Mouse (Mus musculus) embryonic facial prominence, embryonic 13.5 days (tissue): ENCODE data around the gene Zfp597. TPM values are rescaled to one million over a fixed set of nuclear protein-coding genes. Genes with fewer than 3 reads are reported as not detected.
"Not testable (repeated sequence)": the region's sequence is repeated elsewhere in the genome, so short reads cannot be mapped to it uniquely, and the experiment has no call there.

Experiments used
- ATAC-seq: fragments of 200-750 bp; cut with Nextera tagmentation; 2 replicates; pipeline ENCODE4 v1.8.0; 2017; ENCODE audit warnings: low read depth; ENCODE audit not compliant: insufficient number of reproducible peaks, insufficient read depth, low FRiP score, low TSS enrichment
- H3K27ac ChIP-seq: fragments of 300-500 bp; sonication (generic); 2 replicates; pipeline ENCODE4 v1.5.1; 2015; ENCODE audit warnings: moderate library complexity, mild to moderate bottlenecking, inconsistent platforms
- H3K27me3 ChIP-seq: fragments of 300-500 bp; sonication (generic); 2 replicates; pipeline ENCODE4 v1.6.1; 2015; ENCODE audit warnings: mild to moderate bottlenecking, inconsistent platforms
- H3K36me3 ChIP-seq: fragments of 300-500 bp; sonication (generic); 2 replicates; pipeline ENCODE4 v1.6.1; 2015; ENCODE audit warnings: mild to moderate bottlenecking, inconsistent platforms
- H3K4me1 ChIP-seq: fragments of 300-500 bp; sonication (generic); 2 replicates; pipeline ENCODE4 v1.6.1; 2015; ENCODE audit warnings: inconsistent platforms
- H3K4me2 ChIP-seq: fragments of 300-500 bp; sonication (generic); 2 replicates; pipeline ENCODE4 v1.6.1; 2015; ENCODE audit warnings: moderate library complexity, mild to moderate bottlenecking, inconsistent platforms
- H3K4me3 ChIP-seq: fragments of 300-500 bp; sonication (generic); 2 replicates; pipeline ENCODE4 v1.5.1; 2015; ENCODE audit warnings: mild to moderate bottlenecking, inconsistent platforms
- H3K9ac ChIP-seq: fragments of 300-500 bp; sonication (generic); 2 replicates; pipeline ENCODE4 v1.6.1; 2015; ENCODE audit warnings: mild to moderate bottlenecking, inconsistent platforms
- H3K9me3 ChIP-seq: fragments of 300-500 bp; sonication (generic); 2 replicates; pipeline ENCODE4 v1.6.1; 2016; ENCODE audit warnings: inconsistent platforms
- WGBS: fragments of 180-500 bp; shearing (Covaris S2); methylation state at CpG from one replicate; pipeline ENCODE4 v1.1.7; 2015; ENCODE audit warnings: mixed read lengths; 5-methylcytosine and 5-hydroxymethylcytosine counted together
- microRNA-seq: library from miRNA; unstranded; fragments of <30 nt; microRNA quantifications from one replicate; pipeline ENCODE4, GENCODE M21; 2016
- polyA plus RNA-seq: library from polyadenylated mRNA; unstranded; fragments of >200 nt; fragmentation: Nextera tagmentation; extraction: Ambion mirVana; gene quantifications from 2 replicates; pipeline ENCODE4 v1.2.1, GENCODE M21; 2015

Gene Zfp597
- polyA plus RNA-seq, 1 experiment from 2014 or later, result 6.0 TPM

GRCm38 (mm10) chr16:3829727-3830126, 54.6 kb downstream of the Zfp597 start:
- 85% methylated on average over 2 of the region's 2 CpGs for WGBS
- no peaks in the 10 kb centered on the region for H3K36me3 ChIP-seq
- no peak for ATAC-seq

GRCm38 (mm10) chr16:3828021-3828420, 56.3 kb downstream of the Zfp597 start:
- Histone ChIP-seq H3K4me3 (no peak overlapping the region), H3K27ac (no peak overlapping the region), H3K4me1 (no peaks in the 10 kb centered on the region), H3K9me3 (no peaks in the 10 kb centered on the region), H3K4me2 (no peak overlapping the region), H3K27me3 (no peaks in the 10 kb centered on the region), H3K36me3 (no peaks in the 10 kb centered on the region), H3K9ac (no peak overlapping the region)
- 62% methylated on average over 3 of the region's 3 CpGs for WGBS
- no peak for ATAC-seq

More at GRCm38 (mm10) chr16:3829727-3830126, 54.6 kb downstream of the Zfp597 start:
- H3K4me2 ChIP-seq, result no peak overlapping the region
- H3K9ac ChIP-seq, result no peak overlapping the region
- no peaks in the 10 kb centered on the region for H3K27me3 ChIP-seq
- H3K9me3 ChIP-seq, result no peaks in the 10 kb centered on the region
- H3K4me3 ChIP-seq, result no peak overlapping the region
- H3K4me1 ChIP-seq, result no peaks in the 10 kb centered on the region
- no peak overlapping the region for H3K27ac ChIP-seq

- Histone ChIP-seq H3K4me3 (no peak overlapping the region), H3K36me3 (no peaks in the 10 kb centered on the region), H3K9ac (no peak overlapping the region), H3K4me1 (no peaks in the 10 kb centered on the region), H3K27me3 (no peaks in the 10 kb centered on the region), H3K27ac (no peak overlapping the region), H3K4me2 (no peak overlapping the region), H3K9me3 (no peaks in the 10 kb centered on the region)
- 86% methylated on average over 2 of the region's 2 CpGs for whole genome bisulfite sequencing
- ATAC-seq, result no peak
Observed at GRCm38 (mm10) chr16:3820202-3820601, 64.2 kb downstream of the Zfp597 start.

- not testable (repeated sequence) for H3K27me3 ChIP-seq, H3K36me3 ChIP-seq, H3K27ac ChIP-seq, H3K4me1 ChIP-seq, ATAC-seq, H3K4me2 ChIP-seq, H3K9ac ChIP-seq, H3K9me3 ChIP-seq, H3K4me3 ChIP-seq
- WGBS, result 80% methylated on average over 6 of the region's 6 CpGs
Observed at GRCm38 (mm10) chr16:3814667-3815066, 69.7 kb downstream of the Zfp597 start.

Small RNA genes within 50 kb of the gene (microRNA-seq; reads per million reads assigned to microRNA genes)
- not detected for gene Gm23493

Other genes starting within 250 kb of the Zfp597 start
- not detected in 2 replicates for gene Mefv, start 166.5 kb downstream of the Zfp597 start, polyA plus RNA-seq
- gene Zfp263, start 140.5 kb downstream of the Zfp597 start, polyA plus RNA-seq, result 62.5 and 62.7 TPM in 2 replicates
- 0.77 and 3.3 TPM in 2 replicates for gene Olfr15, start 53.7 kb downstream of the Zfp597 start, polyA plus RNA-seq
- 1.8 and 2.3 TPM in 2 replicates for gene Zfp174, start 37.3 kb downstream of the Zfp597 start, polyA plus RNA-seq
- gene Naa60, start 12.2 kb downstream of the Zfp597 start, polyA plus RNA-seq, result 55.4 and 57.6 TPM in 2 replicates
- 2.1 TPM in 1 of 2 replicates, not detected in the other for gene Gm20695, start 87 bp upstream of the Zfp597 start, polyA plus RNA-seq
- 6.0 and 8.3 TPM in 2 replicates for gene 1700037C18Rik, start 24.1 kb upstream of the Zfp597 start, polyA plus RNA-seq
- 39.7 and 41.9 TPM in 2 replicates for gene Cluap1, start 24.2 kb upstream of the Zfp597 start, polyA plus RNA-seq
- gene Nlrc3, start 92.1 kb upstream of the Zfp597 start, polyA plus RNA-seq, result 0.67 and 1.3 TPM in 2 replicates
- gene Slx4, start 119.2 kb upstream of the Zfp597 start, polyA plus RNA-seq, result 20.8 and 21.2 TPM in 2 replicates
- 6.2 and 6.5 TPM in 2 replicates for gene Dnase1, start 152.4 kb upstream of the Zfp597 start, polyA plus RNA-seq
- gene Trap1, start 193.3 kb upstream of the Zfp597 start, polyA plus RNA-seq, result 77.8 and 83.7 TPM in 2 replicates